Mouse (Mus musculus) heart, embryonic 11.5 days (tissue): Measurements from ENCODE around the gene Emp2. TPM values are rescaled to one million over a fixed set of nuclear protein-coding genes. Genes with fewer than 3 reads are reported as not detected.

Experiments used
- ATAC-seq: fragments of 200-750 bp; cut with Nextera tagmentation; replicated peaks from 2 replicates; pipeline ENCODE4 v1.8.0; 2017; ENCODE audit warnings: moderate library complexity; ENCODE audit not compliant: insufficient number of reproducible peaks, low FRiP score, low TSS enrichment
- H3K27ac ChIP-seq: fragments of 300-500 bp; sonication (generic); 2 replicates; pipeline ENCODE4 v1.5.1; 2014; ENCODE audit warnings: mild to moderate bottlenecking, low read depth, low read length
- H3K27me3 ChIP-seq: fragments of 300-500 bp; sonication (generic); 2 replicates; pipeline ENCODE4 v1.6.1; 2014; ENCODE audit warnings: mild to moderate bottlenecking, low read length, mixed read lengths; ENCODE audit not compliant: control insufficient read depth, insufficient read depth
- H3K36me3 ChIP-seq: fragments of 300-500 bp; sonication (generic); 2 replicates; pipeline ENCODE4 v1.6.1; 2014; ENCODE audit warnings: mild to moderate bottlenecking, low read length, moderate library complexity, mixed read lengths; ENCODE audit not compliant: control insufficient read depth, insufficient read depth
- H3K4me1 ChIP-seq: fragments of 300-500 bp; sonication (generic); 2 replicates; pipeline ENCODE4 v1.6.1; 2014; ENCODE audit warnings: low read length; ENCODE audit not compliant: control insufficient read depth, insufficient read depth
- H3K4me2 ChIP-seq: fragments of 300-500 bp; sonication (generic); 2 replicates; pipeline ENCODE4 v1.6.1; 2014; ENCODE audit warnings: mild to moderate bottlenecking, moderate library complexity
- H3K4me3 ChIP-seq: fragments of 300-500 bp; sonication (generic); 2 replicates; pipeline ENCODE4 v1.5.1; 2014; ENCODE audit warnings: low read depth, low read length
- H3K9ac ChIP-seq: fragments of 300-500 bp; sonication (generic); 2 replicates; pipeline ENCODE4 v1.6.1; 2014; ENCODE audit warnings: mild to moderate bottlenecking, low read depth, low read length, moderate library complexity
- H3K9me3 ChIP-seq: fragments of 300-500 bp; sonication (generic); replicated peaks from 2 replicates; pipeline ENCODE4 v1.6.1; 2016; ENCODE audit warnings: low read length; ENCODE audit not compliant: control insufficient read depth
- WGBS: fragments of 180-500 bp; shearing (Covaris S2); extraction: QIAGEN DNeasy Blood & Tissue Kit; methylation state at CpG from one replicate; pipeline ENCODE4 v1.1.7; 2014; ENCODE audit not compliant: insufficient replicate concordance; 5-methylcytosine and 5-hydroxymethylcytosine counted together
- polyA plus RNA-seq: library from polyadenylated mRNA; unstranded; fragments of >200 nt; fragmentation: Nextera tagmentation; extraction: Ambion mirVana; gene quantifications from 2 replicates; pipeline ENCODE4 v1.2.1, GENCODE M21; 2014

Gene Emp2
- polyA plus RNA-seq, 1 experiment from 2014 or later = 21.9 TPM

DNA sequence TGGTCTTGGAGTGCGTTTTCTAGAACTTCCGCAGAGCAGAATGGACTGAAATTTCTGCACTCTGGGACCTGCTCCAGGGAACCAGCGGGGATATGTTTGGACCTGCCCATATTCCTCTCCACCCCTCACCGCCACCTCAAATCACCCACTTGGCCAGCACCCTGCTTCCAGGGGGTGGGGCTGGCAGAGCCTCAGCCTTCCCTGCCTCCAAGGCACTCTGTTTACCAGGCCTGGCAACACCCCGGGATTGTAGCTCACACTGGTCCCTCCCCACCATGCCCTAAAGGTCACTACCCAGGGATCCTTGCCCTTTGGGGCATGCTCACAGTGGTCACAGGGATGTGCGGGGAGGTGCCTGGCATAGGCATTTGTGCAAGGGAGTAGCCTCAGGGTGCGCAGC is 33.8 kb upstream of the Emp2 start:
- Histone ChIP-seq H3K4me3 (no peak overlapping the region), H3K9ac (no peak overlapping the region), H3K36me3 (no peaks in the 10 kb centered on the region), H3K27me3 (no peaks in the 10 kb centered on the region), H3K27ac (no peak overlapping the region), H3K9me3 (no peaks in the 10 kb centered on the region), H3K4me2 (no peak overlapping the region), H3K4me1 (peaks cover 14% of the 10 kb centered on the region)
- WGBS = 81% methylated on average over 7 of the region's 7 CpGs
- ATAC-seq = no peak

DNA sequence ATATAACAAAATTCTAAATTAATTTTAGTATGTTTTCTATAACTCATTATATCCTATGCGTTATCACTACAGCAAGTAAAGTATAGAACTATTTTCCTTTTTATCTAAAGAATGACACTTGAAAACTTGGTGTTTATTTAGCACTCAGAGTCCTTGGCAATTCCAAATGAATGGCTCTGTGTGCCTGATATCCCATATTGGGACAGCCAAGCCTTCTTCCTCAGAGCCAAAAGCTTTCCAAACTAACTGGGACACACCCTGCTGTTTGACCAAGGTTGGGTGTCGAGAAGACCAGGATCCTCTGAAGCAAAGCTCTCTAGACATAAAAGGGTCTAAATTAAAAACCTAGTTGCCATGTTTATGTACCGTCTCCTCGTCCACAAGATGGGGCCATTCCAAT is 27.3 kb upstream of the Emp2 start:
- Histone ChIP-seq H3K4me1 (peaks cover 11% of the 10 kb centered on the region), H3K4me2 (no peak overlapping the region), H3K27me3 (no peaks in the 10 kb centered on the region), H3K9ac (no peak overlapping the region), H3K27ac (no peak overlapping the region), H3K9me3 (no peaks in the 10 kb centered on the region), H3K4me3 (no peak overlapping the region), H3K36me3 (no peaks in the 10 kb centered on the region)
- ATAC-seq = no peak
- 67% methylated on average over 4 of the region's 4 CpGs for WGBS

GRCm38 (mm10) chr16:10339930-10340329 is 26.2 kb upstream of the Emp2 start:
- H3K4me1 ChIP-seq = peaks cover 11% of the 10 kb centered on the region
- no peak for ATAC-seq
- H3K4me3 ChIP-seq = no peak overlapping the region
- 91% methylated on average over 10 of the region's 10 CpGs for WGBS
- H3K27me3 ChIP-seq = no peaks in the 10 kb centered on the region
- H3K27ac ChIP-seq = no peak overlapping the region
- no peak overlapping the region for H3K4me2 ChIP-seq
- H3K36me3 ChIP-seq = no peaks in the 10 kb centered on the region
- no peaks in the 10 kb centered on the region for H3K9me3 ChIP-seq
- H3K9ac ChIP-seq = no peak overlapping the region

GRCm38 (mm10) chr16:10338601-10339000 is 24.8 kb upstream of the Emp2 start:
- no peak overlapping the region for H3K4me3 ChIP-seq
- no peaks in the 10 kb centered on the region for H3K9me3 ChIP-seq
- H3K27me3 ChIP-seq = no peaks in the 10 kb centered on the region
- H3K4me1 ChIP-seq = peaks cover 11% of the 10 kb centered on the region
- whole genome bisulfite sequencing = 83% methylated on average over 5 of the region's 5 CpGs
- H3K36me3 ChIP-seq = no peaks in the 10 kb centered on the region
- peak overlapping the region; percentile 22; the same call in 1 of the 2 replicates for H3K9ac ChIP-seq
- H3K4me2 ChIP-seq = no peak overlapping the region
- no peak for ATAC-seq
- no peak overlapping the region for H3K27ac ChIP-seq

DNA sequence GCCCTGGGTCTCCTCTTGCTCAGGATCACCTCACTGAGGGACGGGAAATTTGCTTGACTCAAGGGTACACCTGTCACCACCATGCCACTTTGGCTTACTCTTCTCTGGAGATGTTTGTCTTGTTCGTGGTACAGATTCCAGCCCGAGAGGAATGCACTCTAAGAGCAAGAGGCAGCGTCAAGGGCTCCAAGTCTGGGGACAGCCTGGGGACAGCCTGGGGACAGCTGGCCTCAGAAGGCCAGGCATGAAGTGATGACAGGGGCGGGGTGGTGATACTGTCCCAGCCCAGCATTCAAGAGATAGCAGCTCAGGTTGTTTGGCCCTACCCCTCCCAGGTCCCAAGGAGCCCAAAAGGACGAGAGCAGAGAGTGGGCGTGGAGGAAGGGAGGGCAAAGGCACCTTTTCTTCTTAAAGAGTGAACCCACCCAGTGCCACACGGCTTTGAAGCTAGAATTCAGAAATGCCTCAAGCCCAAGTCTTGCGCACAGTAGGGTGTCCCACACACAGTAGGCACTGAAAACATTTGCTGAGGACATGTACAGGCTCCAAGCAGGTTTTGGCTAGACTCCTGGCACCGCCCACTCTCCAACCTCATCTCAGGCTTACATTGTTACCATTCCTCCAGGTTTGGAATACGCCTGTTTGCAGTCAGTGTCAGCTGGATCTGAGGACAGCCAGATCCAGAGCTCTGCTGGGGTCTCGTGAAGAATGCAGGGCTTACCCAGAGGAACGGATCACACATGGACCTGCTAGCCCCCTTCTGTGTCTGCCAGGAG is 23.8 kb upstream of the Emp2 start:
- H3K9ac ChIP-seq = no peak overlapping the region
- H3K9me3 ChIP-seq = no peaks in the 10 kb centered on the region
- no peak overlapping the region for H3K4me3 ChIP-seq
- no peak overlapping the region for H3K4me2 ChIP-seq
- WGBS = 45% methylated on average over 13 of the region's 13 CpGs
- no peaks in the 10 kb centered on the region for H3K27me3 ChIP-seq
- peak overlapping the region; percentile 50 for H3K27ac ChIP-seq
- ATAC-seq = peak; percentile 39; the same call in 1 of the 2 replicates
- no peaks in the 10 kb centered on the region for H3K36me3 ChIP-seq
- peaks cover 11% of the 10 kb centered on the region for H3K4me1 ChIP-seq

DNA sequence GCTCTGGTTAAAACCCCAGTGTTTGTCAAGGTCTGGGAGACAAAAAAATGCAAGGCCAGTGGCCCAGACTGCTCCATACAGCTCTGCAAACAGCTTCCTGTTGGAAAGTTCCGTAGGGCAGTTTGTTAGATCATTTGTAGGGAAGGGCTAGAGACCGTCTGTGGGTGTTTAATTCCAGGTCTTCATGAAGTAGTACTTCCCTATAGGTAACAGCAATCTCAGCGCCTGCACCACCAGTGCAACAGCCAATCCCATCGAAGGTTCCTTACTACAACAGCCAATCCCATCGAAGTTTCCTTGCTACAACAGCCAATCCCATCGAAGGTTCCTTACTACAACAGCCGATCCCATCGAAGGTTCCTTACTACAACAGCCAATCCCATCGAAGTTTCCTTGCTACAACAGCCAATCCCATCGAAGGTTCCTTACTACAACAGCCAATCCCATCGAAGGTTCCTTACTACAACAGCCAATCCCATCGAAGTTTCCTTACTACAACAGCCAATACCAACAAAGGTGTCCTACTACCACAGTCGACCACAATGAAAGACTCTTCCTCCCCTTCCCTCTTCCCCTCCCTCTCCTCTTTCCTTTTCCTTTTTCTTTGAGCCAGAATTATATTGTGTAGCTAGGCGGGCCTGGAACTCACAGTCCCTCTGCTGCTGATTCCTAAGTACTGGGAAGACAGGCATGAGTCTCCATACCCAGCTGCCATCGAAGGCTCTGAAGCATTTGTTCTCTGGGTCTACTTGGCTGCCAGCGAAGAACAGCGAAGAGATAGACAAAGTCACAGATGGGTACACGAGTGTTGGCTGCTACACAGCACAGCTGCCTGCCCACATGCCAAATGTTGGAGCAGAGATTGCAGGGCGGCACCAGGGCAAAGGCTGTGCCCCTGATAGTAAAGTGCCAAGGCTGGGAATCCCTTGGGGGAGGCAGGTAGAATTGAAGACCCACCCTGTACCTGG is 23.0 kb upstream of the Emp2 start:
- H3K4me3 ChIP-seq = no peak overlapping the region
- peaks cover 11% of the 10 kb centered on the region for H3K4me1 ChIP-seq
- 84% methylated on average over 19 of the region's 19 CpGs for WGBS
- H3K9ac ChIP-seq = no peak overlapping the region
- no peak overlapping the region for H3K4me2 ChIP-seq
- no peaks in the 10 kb centered on the region for H3K27me3 ChIP-seq
- H3K27ac ChIP-seq = 0 out of 2 replicates have a peak overlapping the region, but pooled peaks have one; percentile 31
- no peak for ATAC-seq
- H3K9me3 ChIP-seq = no peaks in the 10 kb centered on the region
- no peaks in the 10 kb centered on the region for H3K36me3 ChIP-seq

DNA sequence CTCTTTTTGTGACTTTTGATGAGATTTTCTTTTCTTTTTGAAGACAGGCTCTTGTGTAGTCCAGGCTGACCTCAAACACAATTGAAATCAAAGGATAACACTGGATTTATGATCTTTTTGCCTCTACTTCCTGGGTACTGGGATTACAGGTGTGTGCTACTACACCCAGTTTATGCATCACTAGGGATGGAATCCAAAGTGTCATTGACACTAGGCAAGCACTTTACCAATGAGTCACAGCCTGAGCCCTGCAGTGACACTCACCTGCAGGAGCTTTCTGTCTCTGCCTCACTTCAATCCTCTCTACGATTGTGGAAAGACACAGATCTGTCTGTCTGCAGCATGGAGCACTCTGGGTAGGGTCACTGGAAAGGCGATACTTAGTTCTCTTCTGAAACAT is 22.2 kb upstream of the Emp2 start:
- Histone ChIP-seq H3K4me2 (no peak overlapping the region), H3K4me1 (peaks cover 11% of the 10 kb centered on the region), H3K27me3 (no peaks in the 10 kb centered on the region), H3K9me3 (no peaks in the 10 kb centered on the region), H3K9ac (no peak overlapping the region), H3K27ac (no peak overlapping the region), H3K4me3 (no peak overlapping the region), H3K36me3 (no peaks in the 10 kb centered on the region)
- no peak for ATAC-seq
- WGBS = 74% methylated on average over 2 of the region's 2 CpGs

- no peaks in the 10 kb centered on the region for H3K27me3 ChIP-seq
- no peak overlapping the region for H3K4me2 ChIP-seq
- no peaks in the 10 kb centered on the region for H3K36me3 ChIP-seq
- ATAC-seq = no peak
- no peak overlapping the region for H3K27ac ChIP-seq
- H3K9ac ChIP-seq = no peak overlapping the region
- no peaks in the 10 kb centered on the region for H3K9me3 ChIP-seq
- peaks cover 3% of the 10 kb centered on the region for H3K4me1 ChIP-seq
- 58% methylated on average over 7 of the region's 7 CpGs for WGBS
- no peak overlapping the region for H3K4me3 ChIP-seq
These were observed 19.0 kb upstream of the Emp2 start for GRCm38 (mm10) chr16:10332732-10333131.
